Mouse (Mus musculus): Measurements from ENCODE around the gene Kcna2. TPM values are rescaled to one million over a fixed set of nuclear protein-coding genes. Genes with fewer than 3 reads are reported as not detected.
A peak's percentile ranks its signal among the peaks of the same experiment; 100 is the strongest.

Kcna2 gene
- polyA plus RNA-seq, 1 experiment: 3.9 TPM

GRCm38 (mm10) chr3:107084586-107084985 lies 16.4 kb upstream of the Kcna2 start:
- TF ChIP-seq POLR2A (IDR thresholded peaks at IDR 0.05; ENCODE audit: borderline replicate concordance, extremely low read depth, insufficient read depth, insufficient read length, poor library complexity, severe bottlenecking): no peak
- no peak for DNase-seq (ENCODE audit: low read depth)

GRCm38 (mm10) chr3:107087410-107087809 lies 13.5 kb upstream of the Kcna2 start:
- TF ChIP-seq CTCF (IDR thresholded peaks at IDR 0.05; ENCODE audit: borderline replicate concordance, extremely low read depth, insufficient read depth, insufficient read length) (no peak), POLR2A (IDR thresholded peaks at IDR 0.05; ENCODE audit: borderline replicate concordance, extremely low read depth, insufficient read depth, insufficient read length, poor library complexity, severe bottlenecking) (no peak)
- DNase-seq (ENCODE audit: low read depth): no peak

GRCm38 (mm10) chr3:107088820-107089219 lies 12.1 kb upstream of the Kcna2 start:
- no peak for DNase-seq (ENCODE audit: low read depth)
- TF ChIP-seq CTCF (IDR thresholded peaks at IDR 0.05; ENCODE audit: borderline replicate concordance, extremely low read depth, insufficient read depth, insufficient read length) (no peak), POLR2A (IDR thresholded peaks at IDR 0.05; ENCODE audit: borderline replicate concordance, extremely low read depth, insufficient read depth, insufficient read length, poor library complexity, severe bottlenecking) (no peak)

- no peak for DNase-seq (ENCODE audit: low read depth)
- no peak for TF ChIP-seq CTCF (IDR thresholded peaks at IDR 0.05; ENCODE audit: borderline replicate concordance, extremely low read depth, insufficient read depth, insufficient read length)
- TF ChIP-seq POLR2A (IDR thresholded peaks at IDR 0.05; ENCODE audit: borderline replicate concordance, extremely low read depth, insufficient read depth, insufficient read length, poor library complexity, severe bottlenecking): no peak
Measured at GRCm38 (mm10) chr3:107089475-107089874, 11.5 kb upstream of the Kcna2 start.

- DNase-seq (ENCODE audit: low read depth): no peak
- no peak for TF ChIP-seq CTCF (IDR thresholded peaks at IDR 0.05; ENCODE audit: borderline replicate concordance, extremely low read depth, insufficient read depth, insufficient read length)
- TF ChIP-seq POLR2A (IDR thresholded peaks at IDR 0.05; ENCODE audit: borderline replicate concordance, extremely low read depth, insufficient read depth, insufficient read length, poor library complexity, severe bottlenecking): no peak
Measured at GRCm38 (mm10) chr3:107090001-107090400, 10.9 kb upstream of the Kcna2 start.

- DNase-seq (ENCODE audit: low read depth): no peak
- no peak for TF ChIP-seq POLR2A (IDR thresholded peaks at IDR 0.05; ENCODE audit: borderline replicate concordance, extremely low read depth, insufficient read depth, insufficient read length, poor library complexity, severe bottlenecking)
- no peak for TF ChIP-seq CTCF (IDR thresholded peaks at IDR 0.05; ENCODE audit: borderline replicate concordance, extremely low read depth, insufficient read depth, insufficient read length)
Measured at GRCm38 (mm10) chr3:107090403-107091150, 10.4 kb upstream of the Kcna2 start.

GRCm38 (mm10) chr3:107094028-107094427 lies 6.9 kb upstream of the Kcna2 start:
- DNase-seq (ENCODE audit: low read depth): peak; percentile 78
- TF ChIP-seq CTCF (IDR thresholded peaks at IDR 0.05; ENCODE audit: borderline replicate concordance, extremely low read depth, insufficient read depth, insufficient read length): peak; percentile 91
- TF ChIP-seq POLR2A (IDR thresholded peaks at IDR 0.05; ENCODE audit: borderline replicate concordance, extremely low read depth, insufficient read depth, insufficient read length, poor library complexity, severe bottlenecking): no peak

- no peak for DNase-seq (ENCODE audit: low read depth)
- no peak for TF ChIP-seq CTCF (IDR thresholded peaks at IDR 0.05; ENCODE audit: borderline replicate concordance, extremely low read depth, insufficient read depth, insufficient read length)
- no peak for TF ChIP-seq POLR2A (IDR thresholded peaks at IDR 0.05; ENCODE audit: borderline replicate concordance, extremely low read depth, insufficient read depth, insufficient read length, poor library complexity, severe bottlenecking)
Measured at GRCm38 (mm10) chr3:107096269-107096731, 4.6 kb upstream of the Kcna2 start.

GRCm38 (mm10) chr3:107099866-107100265 lies 1.1 kb upstream of the Kcna2 start:
- DNase-seq (ENCODE audit: low read depth): no peak
- TF ChIP-seq CTCF (IDR thresholded peaks at IDR 0.05; ENCODE audit: borderline replicate concordance, extremely low read depth, insufficient read depth, insufficient read length) (no peak), POLR2A (IDR thresholded peaks at IDR 0.05; ENCODE audit: borderline replicate concordance, extremely low read depth, insufficient read depth, insufficient read length, poor library complexity, severe bottlenecking) (no peak)

- TF ChIP-seq CTCF (IDR thresholded peaks at IDR 0.05; ENCODE audit: borderline replicate concordance, extremely low read depth, insufficient read depth, insufficient read length): no peak
- no peak for DNase-seq (ENCODE audit: low read depth)
Measured at GRCm38 (mm10) chr3:107101456-107101786, 475 bp downstream of the Kcna2 start.

GRCm38 (mm10) chr3:107101787-107102651 lies 1.1 kb downstream of the Kcna2 start:
- TF ChIP-seq CTCF (IDR thresholded peaks at IDR 0.05; ENCODE audit: borderline replicate concordance, extremely low read depth, insufficient read depth, insufficient read length) (no peak), POLR2A (IDR thresholded peaks at IDR 0.05; ENCODE audit: borderline replicate concordance, extremely low read depth, insufficient read depth, insufficient read length, poor library complexity, severe bottlenecking) (no peak)
- DNase-seq (ENCODE audit: low read depth): peak; percentile 75

GRCm38 (mm10) chr3:107103041-107103440 lies 2.1 kb downstream of the Kcna2 start:
- DNase-seq (ENCODE audit: low read depth): no peak
- no peak for TF ChIP-seq POLR2A (IDR thresholded peaks at IDR 0.05; ENCODE audit: borderline replicate concordance, extremely low read depth, insufficient read depth, insufficient read length, poor library complexity, severe bottlenecking)
- no peak for TF ChIP-seq CTCF (IDR thresholded peaks at IDR 0.05; ENCODE audit: borderline replicate concordance, extremely low read depth, insufficient read depth, insufficient read length)

Measured in brain, embryonic 14.5 days (tissue).